Mouse (Mus musculus) heart, embryonic 16.5 days (tissue): ENCODE results near the gene Pp2d1. TPM values are rescaled to one million over a fixed set of nuclear protein-coding genes. Genes with fewer than 3 reads are reported as not detected.
A peak's percentile ranks its signal among the peaks of the same experiment; 100 is the strongest.

Source experiments
- ATAC-seq: fragments of 200-750 bp; cut with Nextera tagmentation; replicated peaks from 2 replicates; pipeline ENCODE4 v1.8.0; 2017; ENCODE audit warnings: moderate number of reproducible peaks; ENCODE audit not compliant: insufficient read depth, low FRiP score; ENCODE audit errors: extremely low read depth
- H3K27ac ChIP-seq: fragments of 300-500 bp; sonication (generic); 2 replicates; pipeline ENCODE4 v1.5.1; 2014; ENCODE audit warnings: mild to moderate bottlenecking, low read length, control low read depth, moderate library complexity
- H3K27me3 ChIP-seq: fragments of 300-500 bp; sonication (generic); 2 replicates; pipeline ENCODE4 v1.6.1; 2014; ENCODE audit warnings: low read length, mixed read lengths; ENCODE audit not compliant: control insufficient read depth, insufficient read depth
- H3K36me3 ChIP-seq: fragments of 300-500 bp; sonication (generic); 2 replicates; pipeline ENCODE4 v1.6.1; 2014; ENCODE audit not compliant: control insufficient read depth, insufficient read depth
- H3K4me1 ChIP-seq: fragments of 300-500 bp; sonication (generic); 2 replicates; pipeline ENCODE4 v1.6.1; 2014; ENCODE audit warnings: low read length, mixed read lengths; ENCODE audit not compliant: control insufficient read depth, insufficient read depth
- H3K4me2 ChIP-seq: fragments of 300-500 bp; sonication (generic); 2 replicates; pipeline ENCODE4 v1.6.1; 2014; ENCODE audit warnings: low read depth, mild to moderate bottlenecking, control low read depth, low read length
- H3K4me3 ChIP-seq: fragments of 300-500 bp; sonication (generic); 2 replicates; pipeline ENCODE4 v1.5.1; 2014; ENCODE audit warnings: mild to moderate bottlenecking, control low read depth, low read length
- H3K9ac ChIP-seq: fragments of 300-500 bp; sonication (generic); 2 replicates; pipeline ENCODE4 v1.6.1; 2014; ENCODE audit warnings: low read length, control low read depth
- H3K9me3 ChIP-seq: fragments of 300-500 bp; sonication (generic); replicated peaks from 2 replicates; pipeline ENCODE4 v1.6.1; 2016; ENCODE audit warnings: low read length; ENCODE audit not compliant: control insufficient read depth
- WGBS: fragments of 180-500 bp; shearing (Covaris S2); extraction: QIAGEN DNeasy Blood & Tissue Kit; methylation state at CpG from one replicate; pipeline ENCODE4 v1.1.7; 2014; 5-methylcytosine and 5-hydroxymethylcytosine counted together
- polyA plus RNA-seq: library from polyadenylated mRNA; unstranded; fragments of >200 nt; fragmentation: Nextera tagmentation; extraction: Ambion mirVana; gene quantifications from 2 replicates; pipeline ENCODE4 v1.2.1, GENCODE M21; 2015

Gene Pp2d1
- polyA plus RNA-seq, 1 experiment from 2014 or later: 0.07 TPM

GRCm38 (mm10) chr17:53554813-53555212 is 15.6 kb upstream of the Pp2d1 start:
- 0 out of 2 replicates have a peak, but pooled peaks cover 4% of the 10 kb centered on the region for H3K9me3 ChIP-seq
- H3K9ac ChIP-seq: no peak overlapping the region
- no peak for ATAC-seq
- H3K4me3 ChIP-seq: no peak overlapping the region
- no peak overlapping the region for H3K4me2 ChIP-seq
- H3K27ac ChIP-seq: no peak overlapping the region
- H3K36me3 ChIP-seq: no peaks in the 10 kb centered on the region
- no peaks in the 10 kb centered on the region for H3K27me3 ChIP-seq
- peaks cover 4% of the 10 kb centered on the region; the same call in 1 of the 2 replicates for H3K4me1 ChIP-seq
- WGBS: 57% methylated on average over 3 of the region's 3 CpGs

- 0 out of 2 replicates have a peak, but pooled peaks cover 6% of the 10 kb centered on the region for H3K9me3 ChIP-seq
- H3K4me3 ChIP-seq: no peak overlapping the region
- 62% methylated on average over 4 of the region's 4 CpGs for WGBS
- no peak overlapping the region for H3K9ac ChIP-seq
- ATAC-seq: no peak
- no peaks in the 10 kb centered on the region for H3K27me3 ChIP-seq
- no peaks in the 10 kb centered on the region for H3K36me3 ChIP-seq
- no peak overlapping the region for H3K27ac ChIP-seq
- H3K4me2 ChIP-seq: no peak overlapping the region
- H3K4me1 ChIP-seq: peaks cover 4% of the 10 kb centered on the region; the same call in 1 of the 2 replicates
Observed at GRCm38 (mm10) chr17:53554088-53554487, 14.8 kb upstream of the Pp2d1 start.

GRCm38 (mm10) chr17:53551306-53552299 is 12.4 kb upstream of the Pp2d1 start:
- H3K9me3 ChIP-seq: 0 out of 2 replicates have a peak, but pooled peaks cover 6% of the 10 kb centered on the region
- WGBS: 72% methylated on average over 8 of the region's 8 CpGs
- no peak for ATAC-seq
- H3K27ac ChIP-seq: no peak overlapping the region
- no peaks in the 10 kb centered on the region for H3K36me3 ChIP-seq
- H3K9ac ChIP-seq: no peak overlapping the region
- no peak overlapping the region for H3K4me3 ChIP-seq
- H3K4me1 ChIP-seq: no peaks in the 10 kb centered on the region
- no peak overlapping the region for H3K4me2 ChIP-seq
- H3K27me3 ChIP-seq: no peaks in the 10 kb centered on the region

- no peaks in the 10 kb centered on the region for H3K27me3 ChIP-seq
- H3K36me3 ChIP-seq: no peaks in the 10 kb centered on the region
- H3K4me3 ChIP-seq: no peak overlapping the region
- no peaks in the 10 kb centered on the region for H3K9me3 ChIP-seq
- 0 out of 2 replicates have a peak, but pooled peaks have one; percentile 37 for ATAC-seq
- H3K4me2 ChIP-seq: no peak overlapping the region
- H3K27ac ChIP-seq: no peak overlapping the region
- H3K4me1 ChIP-seq: no peaks in the 10 kb centered on the region
- no peak overlapping the region for H3K9ac ChIP-seq
- WGBS: 54% methylated on average over 9 of the region's 9 CpGs
Observed at GRCm38 (mm10) chr17:53543591-53544324, 4.5 kb upstream of the Pp2d1 start.

GRCm38 (mm10) chr17:53542536-53542935 is 3.3 kb upstream of the Pp2d1 start:
- Histone ChIP-seq H3K9me3 (no peaks in the 10 kb centered on the region), H3K27ac (no peak overlapping the region), H3K27me3 (no peaks in the 10 kb centered on the region), H3K4me3 (no peak overlapping the region), H3K9ac (no peak overlapping the region), H3K4me1 (no peaks in the 10 kb centered on the region), H3K4me2 (no peak overlapping the region), H3K36me3 (no peaks in the 10 kb centered on the region)
- 90% methylated on average over 4 of the region's 4 CpGs for WGBS
- ATAC-seq: no peak

- peaks cover 12% of the 10 kb centered on the region for H3K4me1 ChIP-seq
- H3K9me3 ChIP-seq: no peaks in the 10 kb centered on the region
- H3K4me3 ChIP-seq: no peak overlapping the region
- no peak overlapping the region for H3K27ac ChIP-seq
- H3K4me2 ChIP-seq: no peak overlapping the region
- H3K36me3 ChIP-seq: no peaks in the 10 kb centered on the region
- 30% methylated on average over 2 of the region's 2 CpGs for WGBS
- no peak for ATAC-seq
- H3K9ac ChIP-seq: no peak overlapping the region
- no peaks in the 10 kb centered on the region for H3K27me3 ChIP-seq
Observed at GRCm38 (mm10) chr17:53532425-53532824, 6.8 kb downstream of the Pp2d1 start.

- Histone ChIP-seq H3K27me3 (no peaks in the 10 kb centered on the region), H3K9me3 (no peaks in the 10 kb centered on the region), H3K27ac (no peak overlapping the region), H3K4me3 (no peak overlapping the region), H3K4me2 (no peak overlapping the region), H3K9ac (no peak overlapping the region), H3K36me3 (no peaks in the 10 kb centered on the region), H3K4me1 (peaks cover 12% of the 10 kb centered on the region)
- WGBS: 53% methylated on average over 2 of the region's 2 CpGs
- no peak for ATAC-seq
Observed at GRCm38 (mm10) chr17:53531160-53531559, 8.1 kb downstream of the Pp2d1 start.

GRCm38 (mm10) chr17:53528034-53528433 is 11.2 kb downstream of the Pp2d1 start:
- ATAC-seq: no peak
- Histone ChIP-seq H3K9ac (no peak overlapping the region), H3K27ac (no peak overlapping the region), H3K4me2 (no peak overlapping the region), H3K36me3 (no peaks in the 10 kb centered on the region), H3K4me3 (no peak overlapping the region), H3K4me1 (peaks cover 12% of the 10 kb centered on the region), H3K27me3 (no peaks in the 10 kb centered on the region), H3K9me3 (peaks cover 2% of the 10 kb centered on the region; the same call in 1 of the 2 replicates)
- WGBS: 55% methylated on average over 2 of the region's 2 CpGs

- no peak overlapping the region for H3K4me3 ChIP-seq
- no peak overlapping the region for H3K27ac ChIP-seq
- no peaks in the 10 kb centered on the region for H3K27me3 ChIP-seq
- H3K36me3 ChIP-seq: 0 out of 2 replicates have a peak, but pooled peaks cover 2% of the 10 kb centered on the region
- peaks cover 2% of the 10 kb centered on the region; the same call in 1 of the 2 replicates for H3K9me3 ChIP-seq
- ATAC-seq: no peak
- H3K4me2 ChIP-seq: no peak overlapping the region
- no peak overlapping the region for H3K9ac ChIP-seq
- H3K4me1 ChIP-seq: no peaks in the 10 kb centered on the region
Observed at GRCm38 (mm10) chr17:53520509-53520908, 18.7 kb downstream of the Pp2d1 start.
